Mouse (Mus musculus) heart, embryonic 12.5 days (tissue): Measurements from ENCODE around the gene Tmcc3. TPM values are rescaled to one million over a fixed set of nuclear protein-coding genes. Genes with fewer than 3 reads are reported as not detected.
A peak's percentile ranks its signal among the peaks of the same experiment; 100 is the strongest.

ENCODE experiments used
- ATAC-seq: fragments of 200-750 bp; cut with Nextera tagmentation; 2 replicates; pipeline ENCODE4 v1.8.0; 2017; ENCODE audit warnings: moderate TSS enrichment, moderate library complexity; ENCODE audit not compliant: insufficient number of reproducible peaks, low FRiP score
- H3K27ac ChIP-seq: fragments of 300-500 bp; sonication (generic); 2 replicates; pipeline ENCODE4 v1.5.1; 2016; ENCODE audit warnings: mild to moderate bottlenecking, moderate library complexity; ENCODE audit not compliant: poor library complexity, severe bottlenecking
- H3K27me3 ChIP-seq: fragments of 300-500 bp; sonication (generic); replicated peaks from 2 replicates; pipeline ENCODE4 v1.6.1; 2016; ENCODE audit warnings: mild to moderate bottlenecking, moderate library complexity
- H3K36me3 ChIP-seq: fragments of 300-500 bp; sonication (generic); 2 replicates; pipeline ENCODE4 v1.6.1; 2016; ENCODE audit warnings: mild to moderate bottlenecking, moderate library complexity
- H3K4me1 ChIP-seq: fragments of 300-500 bp; sonication (generic); replicated peaks from 2 replicates; pipeline ENCODE4 v1.6.1; 2016; ENCODE audit warnings: mild to moderate bottlenecking
- H3K4me2 ChIP-seq: fragments of 300-500 bp; sonication (generic); 2 replicates; pipeline ENCODE4 v1.6.1; 2016; ENCODE audit warnings: mild to moderate bottlenecking, moderate library complexity
- H3K4me3 ChIP-seq: fragments of 300-500 bp; sonication (generic); 2 replicates; pipeline ENCODE4 v1.5.1; 2016; ENCODE audit warnings: mild to moderate bottlenecking
- H3K9ac ChIP-seq: fragments of 300-500 bp; sonication (generic); 2 replicates; pipeline ENCODE4 v1.6.1; 2016; ENCODE audit warnings: mild to moderate bottlenecking, moderate library complexity
- H3K9me3 ChIP-seq: fragments of 300-500 bp; sonication (generic); replicated peaks from 2 replicates; pipeline ENCODE4 v1.6.1; 2016; ENCODE audit warnings: mild to moderate bottlenecking, moderate library complexity
- WGBS: fragments of 180-500 bp; shearing (Covaris S2); methylation state at CpG from one replicate; pipeline ENCODE4 v1.1.7; 2016; 5-methylcytosine and 5-hydroxymethylcytosine counted together
- polyA plus RNA-seq: library from polyadenylated mRNA; unstranded; fragments of >200 nt; fragmentation: Nextera tagmentation; extraction: Ambion mirVana; gene quantifications from 2 replicates; pipeline ENCODE4 v1.2.1, GENCODE M21; 2016

Tmcc3 gene
- polyA plus RNA-seq, 1 experiment from 2014 or later = 10.2 TPM

DNA sequence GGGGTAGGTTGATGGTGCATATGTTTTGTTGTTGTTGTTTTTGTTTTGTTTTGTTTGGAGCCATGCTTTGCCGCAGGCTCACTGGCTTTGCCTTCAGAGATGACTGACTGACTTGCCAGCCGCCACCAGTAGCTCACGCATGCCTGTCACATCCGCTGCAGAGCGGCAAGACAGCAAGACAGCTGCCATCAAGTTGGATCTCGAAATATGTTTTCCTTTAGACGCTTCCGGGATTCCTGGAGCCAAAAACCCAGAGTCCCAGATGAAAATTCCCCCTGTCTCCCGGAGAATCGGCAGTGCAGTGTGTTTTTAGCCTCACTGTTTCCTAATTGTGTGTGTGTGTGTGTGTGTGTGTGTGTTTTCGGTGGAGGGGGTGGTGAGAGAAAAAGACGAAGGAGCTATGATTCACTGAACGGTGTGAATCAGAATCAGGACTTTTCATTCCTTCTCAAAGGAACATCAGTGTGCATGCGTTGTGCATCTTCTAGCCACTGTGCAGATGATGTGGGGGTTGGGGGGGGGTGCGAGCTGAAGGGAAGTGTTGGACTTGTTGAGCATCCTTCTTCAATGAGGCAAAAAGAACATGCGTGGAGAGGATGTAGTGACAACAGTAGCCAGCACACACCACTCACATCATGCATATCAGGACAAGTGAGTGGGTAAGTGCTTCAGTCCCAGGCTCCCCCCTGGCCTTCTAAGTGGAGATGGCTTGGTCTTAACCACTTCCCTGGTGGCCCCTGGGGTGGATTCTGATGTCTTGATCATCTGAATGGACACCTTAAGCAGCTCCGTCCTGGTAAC, 208.8 kb downstream of the Tmcc3 start:
- no peaks in the 10 kb centered on the region for H3K36me3 ChIP-seq
- H3K4me1 ChIP-seq = peaks cover 61% of the 10 kb centered on the region
- H3K4me2 ChIP-seq = peak overlapping the region; percentile 59
- H3K27me3 ChIP-seq = no peaks in the 10 kb centered on the region
- H3K27ac ChIP-seq = no peak overlapping the region
- no peaks in the 10 kb centered on the region for H3K9me3 ChIP-seq
- peak overlapping the region; percentile 51; the same call in 1 of the 2 replicates for H3K9ac ChIP-seq
- peak overlapping the region; percentile 17 for H3K4me3 ChIP-seq
- WGBS = 38% methylated on average over 17 of the region's 17 CpGs
- no peak for ATAC-seq

DNA sequence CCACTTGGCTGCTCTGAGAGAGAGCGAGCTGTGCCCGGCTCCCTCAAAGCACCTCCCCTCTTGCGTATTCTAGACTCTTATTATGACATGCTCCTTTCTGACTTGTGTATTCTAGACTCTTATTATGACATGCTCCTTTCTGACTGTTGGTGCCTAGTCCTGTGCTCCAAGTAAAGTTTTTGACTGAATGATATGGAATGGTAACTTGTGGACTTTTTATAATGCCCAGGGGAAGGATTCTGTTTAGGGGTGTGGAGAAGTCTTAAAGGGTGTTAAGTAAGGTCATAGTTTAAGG, 209.3 kb downstream of the Tmcc3 start:
- Histone ChIP-seq H3K4me1 (peaks cover 65% of the 10 kb centered on the region), H3K4me3 (peak overlapping the region; percentile 17; the same call in 1 of the 2 replicates), H3K9ac (no peak overlapping the region), H3K4me2 (peak overlapping the region; percentile 59), H3K27me3 (no peaks in the 10 kb centered on the region), H3K27ac (no peak overlapping the region), H3K9me3 (no peaks in the 10 kb centered on the region), H3K36me3 (no peaks in the 10 kb centered on the region)
- WGBS = 19% methylated on average over 3 of the region's 3 CpGs
- ATAC-seq = no peak

DNA sequence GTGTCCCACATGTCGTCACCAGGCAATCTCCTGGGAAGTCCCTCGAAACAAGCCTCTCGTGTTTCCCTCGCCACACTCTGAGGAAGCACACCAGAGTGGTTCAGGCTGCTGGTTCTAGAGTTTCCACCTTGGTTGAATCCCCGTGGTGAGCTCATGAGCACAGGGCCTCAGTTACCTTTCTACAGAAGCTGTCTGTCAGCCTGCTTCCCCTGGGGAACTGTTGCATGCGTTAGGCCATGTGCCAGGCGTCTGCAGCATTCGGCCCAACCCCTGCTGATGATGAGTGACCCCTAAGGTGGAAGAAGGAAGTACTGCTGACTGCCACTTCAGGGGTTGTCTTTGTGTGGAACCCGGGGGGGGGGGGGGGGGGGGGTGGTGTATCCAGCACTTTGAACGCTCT, 210.0 kb downstream of the Tmcc3 start:
- peaks cover 66% of the 10 kb centered on the region for H3K4me1 ChIP-seq
- no peak overlapping the region; the same call in 1 of the 2 replicates for H3K4me2 ChIP-seq
- no peak overlapping the region for H3K4me3 ChIP-seq
- ATAC-seq = no peak
- H3K36me3 ChIP-seq = no peaks in the 10 kb centered on the region
- H3K9ac ChIP-seq = no peak overlapping the region
- 22% methylated on average over 10 of the region's 10 CpGs for WGBS
- peak overlapping the region; percentile 48 for H3K27ac ChIP-seq
- no peaks in the 10 kb centered on the region for H3K27me3 ChIP-seq
- no peaks in the 10 kb centered on the region for H3K9me3 ChIP-seq

DNA sequence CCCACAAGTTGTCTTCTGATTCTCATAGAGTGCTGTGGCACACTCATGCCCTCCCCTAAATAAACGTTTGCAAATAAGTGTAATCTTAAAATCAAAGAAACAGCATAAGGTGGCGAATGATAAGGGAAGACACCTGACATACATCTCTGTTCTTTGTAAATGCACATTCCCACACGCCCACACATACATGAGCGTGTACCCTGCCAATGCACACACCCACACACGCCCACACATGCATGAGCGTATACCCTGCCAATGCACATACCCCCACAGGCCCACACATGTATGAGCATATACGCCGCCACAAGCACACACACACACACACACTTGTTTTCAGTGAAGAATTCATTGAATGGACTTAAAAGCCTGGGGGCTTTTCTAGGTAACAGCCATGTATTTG, 211.5 kb downstream of the Tmcc3 start:
- Histone ChIP-seq H3K4me1 (peaks cover 67% of the 10 kb centered on the region), H3K4me3 (no peak overlapping the region), H3K9me3 (no peaks in the 10 kb centered on the region), H3K36me3 (no peaks in the 10 kb centered on the region), H3K27me3 (no peaks in the 10 kb centered on the region), H3K9ac (no peak overlapping the region; the same call in 1 of the 2 replicates), H3K4me2 (peak overlapping the region; percentile 56; the same call in 1 of the 2 replicates), H3K27ac (0 out of 2 replicates have a peak overlapping the region, but pooled peaks have one; percentile 6)
- WGBS = 70% methylated on average over 8 of the region's 8 CpGs
- ATAC-seq = no peak

DNA sequence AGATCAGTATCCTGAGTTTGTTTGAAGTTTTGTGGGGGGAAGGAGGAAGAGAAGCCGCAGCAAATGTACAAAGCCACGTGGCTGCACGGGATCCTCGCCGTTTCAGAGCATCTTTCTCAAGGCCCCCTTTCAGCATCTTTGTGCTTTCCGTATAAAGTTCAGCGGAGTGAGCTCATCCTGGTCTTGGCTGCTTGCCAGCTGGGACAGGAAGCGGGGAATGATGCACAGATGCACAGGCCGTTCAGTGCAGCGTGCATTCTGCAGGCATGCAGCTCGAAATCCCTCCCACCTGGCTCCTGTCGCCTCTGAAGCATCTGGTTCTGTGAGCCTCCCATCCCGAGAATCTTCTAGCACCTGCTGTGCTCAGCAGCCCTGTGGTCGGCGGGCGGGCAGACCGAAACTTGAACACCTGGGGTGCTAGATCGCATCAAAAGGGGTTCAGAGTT, 212.0 kb downstream of the Tmcc3 start:
- Histone ChIP-seq H3K9ac (peak overlapping the region; percentile 19; the same call in 1 of the 2 replicates), H3K4me1 (peaks cover 67% of the 10 kb centered on the region), H3K4me3 (0 out of 2 replicates have a peak overlapping the region, but pooled peaks have one; percentile 2), H3K36me3 (no peaks in the 10 kb centered on the region), H3K27me3 (no peaks in the 10 kb centered on the region), H3K27ac (0 out of 2 replicates have a peak overlapping the region, but pooled peaks have one; percentile 6), H3K4me2 (peak overlapping the region; percentile 56), H3K9me3 (no peaks in the 10 kb centered on the region)
- 13% methylated on average over 18 of the region's 18 CpGs for WGBS
- no peak; the same call in 1 of the 2 replicates for ATAC-seq

DNA sequence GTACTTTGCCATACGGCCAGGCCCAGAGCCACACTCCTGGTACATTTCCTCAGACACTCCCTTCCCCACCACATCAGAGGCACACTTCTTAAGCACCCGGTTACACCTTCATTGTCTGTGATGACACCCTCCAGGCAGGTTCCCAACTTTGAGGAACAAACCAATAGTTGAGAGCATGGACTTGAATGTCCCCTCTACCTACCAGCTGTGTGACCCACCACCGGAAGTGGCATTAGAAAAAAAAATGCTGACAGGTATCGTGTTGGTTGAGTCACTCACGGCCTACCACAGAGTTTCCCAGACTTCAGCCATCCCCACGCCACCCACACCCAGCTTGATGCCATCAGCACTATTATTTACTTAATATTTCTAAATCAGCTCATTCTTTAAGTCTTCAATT, 213.2 kb downstream of the Tmcc3 start:
- H3K27me3 ChIP-seq = no peaks in the 10 kb centered on the region
- no peak overlapping the region for H3K4me2 ChIP-seq
- WGBS = 54% methylated on average over 6 of the region's 6 CpGs
- no peaks in the 10 kb centered on the region for H3K9me3 ChIP-seq
- peak overlapping the region; percentile 50 for H3K27ac ChIP-seq
- H3K36me3 ChIP-seq = no peaks in the 10 kb centered on the region
- no peak overlapping the region for H3K4me3 ChIP-seq
- ATAC-seq = no peak
- H3K9ac ChIP-seq = no peak overlapping the region
- peaks cover 62% of the 10 kb centered on the region for H3K4me1 ChIP-seq

DNA sequence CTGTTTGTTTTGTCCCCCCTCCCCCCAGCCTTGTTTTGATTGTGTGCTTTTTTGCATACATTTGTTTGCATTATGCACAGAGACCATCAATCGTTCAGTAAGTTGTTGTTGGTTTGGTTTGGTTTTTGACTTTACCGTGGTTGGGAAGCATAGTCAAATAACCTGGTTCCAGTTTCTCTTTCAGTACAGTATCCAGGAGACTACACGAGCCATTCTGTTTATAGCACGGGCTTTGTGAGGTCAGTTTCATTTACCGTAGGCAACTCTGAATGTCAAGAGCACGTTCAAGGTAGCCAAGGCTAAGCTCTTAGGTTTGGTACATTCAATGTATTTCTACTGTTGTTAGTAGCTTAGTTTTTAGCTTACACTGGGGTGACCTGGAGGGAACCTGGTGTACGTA, 214.0 kb downstream of the Tmcc3 start:
- peaks cover 54% of the 10 kb centered on the region for H3K4me1 ChIP-seq
- H3K4me3 ChIP-seq = no peak overlapping the region
- no peaks in the 10 kb centered on the region for H3K9me3 ChIP-seq
- 74% methylated on average over 7 of the region's 7 CpGs for WGBS
- H3K27me3 ChIP-seq = no peaks in the 10 kb centered on the region
- no peak overlapping the region for H3K4me2 ChIP-seq
- H3K36me3 ChIP-seq = no peaks in the 10 kb centered on the region
- H3K9ac ChIP-seq = no peak overlapping the region
- no peak for ATAC-seq
- H3K27ac ChIP-seq = no peak overlapping the region

DNA sequence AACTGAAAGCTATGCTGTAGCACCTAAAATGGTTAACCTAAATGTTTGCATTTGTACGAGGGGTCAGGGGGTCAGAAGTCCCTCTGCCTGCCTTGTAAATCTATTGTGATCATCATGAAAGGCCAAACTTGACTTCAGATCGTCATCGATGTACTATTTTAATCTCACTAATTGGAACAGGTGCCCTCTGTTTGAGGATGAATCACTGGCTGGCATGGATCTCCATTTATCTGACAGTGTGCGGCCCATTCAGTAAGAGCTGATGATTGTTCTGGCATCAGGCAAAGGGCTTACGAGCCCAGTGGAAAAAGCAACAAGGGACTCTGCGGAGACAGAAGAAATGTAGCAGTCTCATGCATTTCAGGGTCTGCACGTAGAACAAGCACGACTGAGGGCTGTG, 215.1 kb downstream of the Tmcc3 start:
- no peak overlapping the region for H3K4me2 ChIP-seq
- H3K4me3 ChIP-seq = no peak overlapping the region
- peaks cover 45% of the 10 kb centered on the region for H3K4me1 ChIP-seq
- no peak overlapping the region for H3K9ac ChIP-seq
- H3K36me3 ChIP-seq = no peaks in the 10 kb centered on the region
- H3K9me3 ChIP-seq = no peaks in the 10 kb centered on the region
- H3K27ac ChIP-seq = no peak overlapping the region; the same call in 1 of the 2 replicates
- WGBS = 71% methylated on average over 8 of the region's 8 CpGs
- H3K27me3 ChIP-seq = no peaks in the 10 kb centered on the region
- ATAC-seq = no peak

DNA sequence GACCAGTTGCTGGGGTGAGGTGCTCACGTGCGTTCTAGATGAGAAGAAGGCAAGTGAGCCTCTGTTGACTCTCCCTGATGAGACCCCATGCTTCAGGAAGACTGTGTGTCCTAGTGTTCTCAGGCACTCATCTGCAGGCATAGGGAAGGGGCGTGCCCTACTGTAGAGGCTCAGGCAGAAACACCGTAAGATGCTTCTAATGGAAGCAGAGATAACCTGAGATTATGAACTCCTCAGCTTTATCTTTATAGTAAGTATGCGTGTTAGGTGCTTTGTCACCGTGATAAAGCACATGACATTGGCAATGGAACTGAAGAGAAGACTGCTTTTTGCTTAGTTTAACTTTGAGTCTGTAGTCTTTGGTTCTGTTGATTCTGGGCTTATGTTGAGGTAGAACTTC, 215.5 kb downstream of the Tmcc3 start:
- peak; percentile 68; the same call in 1 of the 2 replicates for ATAC-seq
- Histone ChIP-seq H3K9ac (no peak overlapping the region), H3K9me3 (no peaks in the 10 kb centered on the region), H3K27me3 (no peaks in the 10 kb centered on the region), H3K4me1 (peaks cover 41% of the 10 kb centered on the region), H3K4me3 (no peak overlapping the region), H3K36me3 (no peaks in the 10 kb centered on the region), H3K27ac (no peak overlapping the region; the same call in 1 of the 2 replicates), H3K4me2 (no peak overlapping the region)
- WGBS = 67% methylated on average over 6 of the region's 6 CpGs

DNA sequence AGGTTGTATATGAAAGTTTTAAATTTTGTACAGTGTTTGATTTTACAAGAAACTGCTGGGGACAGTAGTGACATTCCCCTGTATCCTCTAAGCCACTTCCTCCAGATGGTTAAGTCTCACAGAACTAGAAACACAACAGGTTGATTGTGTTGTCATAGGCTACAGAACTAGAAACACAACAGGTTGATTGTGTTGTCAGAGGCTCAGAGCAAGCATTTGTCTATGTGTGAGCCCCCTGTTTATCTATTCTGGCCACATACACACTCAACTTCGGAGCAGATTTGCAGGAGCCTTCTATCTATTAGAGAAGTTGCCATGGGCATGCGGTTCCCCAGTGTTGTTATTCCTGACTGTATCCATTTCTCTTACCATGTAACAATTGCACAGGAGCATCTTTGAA, 218.3 kb downstream of the Tmcc3 start:
- H3K4me1 ChIP-seq = peaks cover 28% of the 10 kb centered on the region
- no peak overlapping the region for H3K4me3 ChIP-seq
- H3K27me3 ChIP-seq = no peaks in the 10 kb centered on the region
- H3K27ac ChIP-seq = no peak overlapping the region
- H3K9me3 ChIP-seq = no peaks in the 10 kb centered on the region
- H3K36me3 ChIP-seq = no peaks in the 10 kb centered on the region
- H3K4me2 ChIP-seq = no peak overlapping the region
- 72% methylated on average over 2 of the region's 2 CpGs for WGBS
- no peak for ATAC-seq
- H3K9ac ChIP-seq = no peak overlapping the region

DNA sequence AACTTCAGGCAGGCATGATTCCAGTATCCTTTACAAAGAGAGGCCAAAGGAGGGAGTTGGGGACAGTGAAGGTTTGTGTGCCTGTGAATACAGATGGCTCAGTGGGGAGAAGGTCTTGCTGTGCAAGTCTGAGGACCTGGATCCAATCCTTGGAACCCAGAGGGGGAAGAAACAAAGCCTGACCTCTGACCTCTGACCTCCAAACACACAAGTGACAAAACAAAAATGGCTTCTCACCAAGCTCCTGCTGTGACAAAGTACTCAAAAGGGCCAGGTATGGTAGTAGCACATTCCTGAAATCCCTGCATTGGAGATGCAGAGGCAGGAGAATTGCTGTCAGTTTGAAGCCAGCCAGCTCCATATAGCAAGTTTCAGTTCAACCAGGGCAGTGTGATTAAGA, 219.7 kb downstream of the Tmcc3 start:
- no peak overlapping the region for H3K4me2 ChIP-seq
- no peak overlapping the region for H3K9ac ChIP-seq
- H3K36me3 ChIP-seq = no peaks in the 10 kb centered on the region; the same call in 1 of the 2 replicates
- ATAC-seq = no peak
- peaks cover 15% of the 10 kb centered on the region for H3K4me1 ChIP-seq
- H3K9me3 ChIP-seq = no peaks in the 10 kb centered on the region; the same call in 1 of the 2 replicates
- no peak overlapping the region for H3K4me3 ChIP-seq
- no peaks in the 10 kb centered on the region for H3K27me3 ChIP-seq
- no peak overlapping the region for H3K27ac ChIP-seq
